Mouse (Mus musculus): ENCODE measurements around the gene Amotl1. TPM values are rescaled to one million over a fixed set of nuclear protein-coding genes. Genes with fewer than 3 reads are reported as not detected.
"Not testable (repeated sequence)": the region's sequence is repeated elsewhere in the genome, so short reads cannot be mapped to it uniquely, and the experiment has no call there.

The Amotl1 gene
- total RNA-seq, 4 experiments from 2014 or later, result 26.5 to 48.4 (median 40.6) TPM

DNA sequence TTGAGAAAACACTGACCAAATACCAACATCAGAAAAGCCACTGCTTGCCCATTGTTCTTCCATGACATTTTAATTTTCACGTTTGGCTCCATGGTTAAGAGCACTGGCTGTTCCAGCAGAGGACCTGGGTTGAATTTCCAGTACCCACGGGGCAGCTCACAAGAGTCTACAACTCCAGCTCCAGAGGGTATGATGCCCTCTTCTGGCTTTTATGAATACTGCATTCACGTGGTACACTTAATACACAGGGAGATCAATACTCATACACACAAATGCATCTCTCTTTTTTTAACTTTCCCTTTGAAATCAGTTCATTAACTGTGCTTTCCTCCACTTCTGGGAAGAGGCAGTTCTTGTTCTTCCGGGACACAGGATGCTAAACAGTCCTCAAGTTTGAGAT, 41.4 kb downstream of the Amotl1 start:
- DNase-seq, result no peak

- no peak for DNase-seq
Observed at GRCm38 (mm10) chr9:14599799-14600198, 45.1 kb downstream of the Amotl1 start.

- no peak for DNase-seq
Observed at GRCm38 (mm10) chr9:14598157-14598556, 46.7 kb downstream of the Amotl1 start.

DNA sequence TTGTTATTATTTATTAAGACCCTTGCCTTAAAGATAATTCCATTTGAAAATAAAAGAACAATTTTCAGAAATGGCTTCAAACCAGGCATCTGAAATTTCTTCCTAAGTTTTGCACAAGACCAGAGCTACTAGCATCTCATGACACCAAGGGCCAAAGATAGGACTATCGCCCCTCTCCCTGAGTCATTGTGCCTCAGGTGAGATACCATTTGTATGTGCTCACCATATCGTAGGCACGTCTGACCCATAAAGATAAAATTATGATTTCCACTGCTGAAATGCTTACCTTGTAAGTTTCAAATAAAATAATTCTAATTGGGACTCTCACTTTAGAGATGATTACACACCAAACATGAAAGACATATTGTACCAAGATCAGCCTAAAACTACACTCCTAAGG, 47.4 kb downstream of the Amotl1 start:
- DNase-seq, result no peak

DNA sequence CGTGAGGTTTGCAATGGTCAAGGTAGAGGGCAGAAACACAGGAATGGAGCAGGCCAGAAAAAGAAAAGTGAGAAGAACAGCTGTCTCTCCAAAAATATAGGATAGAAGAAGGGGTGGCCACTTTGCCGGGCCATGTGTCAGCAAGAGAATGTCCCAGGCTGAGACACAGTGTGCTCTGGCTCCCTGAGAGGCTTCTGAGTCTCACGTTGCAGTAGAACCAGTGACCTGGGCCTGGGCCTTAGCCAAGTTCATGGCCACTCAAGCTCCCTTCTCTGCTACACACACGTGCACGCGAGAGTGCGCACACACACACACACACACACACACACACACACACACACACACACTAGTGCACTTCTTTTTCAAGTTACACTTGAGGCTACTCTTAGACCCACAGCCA, 48.0 kb downstream of the Amotl1 start:
- no peak for DNase-seq

GRCm38 (mm10) chr9:14596427-14596826, 48.4 kb downstream of the Amotl1 start:
- no peak for DNase-seq

DNA sequence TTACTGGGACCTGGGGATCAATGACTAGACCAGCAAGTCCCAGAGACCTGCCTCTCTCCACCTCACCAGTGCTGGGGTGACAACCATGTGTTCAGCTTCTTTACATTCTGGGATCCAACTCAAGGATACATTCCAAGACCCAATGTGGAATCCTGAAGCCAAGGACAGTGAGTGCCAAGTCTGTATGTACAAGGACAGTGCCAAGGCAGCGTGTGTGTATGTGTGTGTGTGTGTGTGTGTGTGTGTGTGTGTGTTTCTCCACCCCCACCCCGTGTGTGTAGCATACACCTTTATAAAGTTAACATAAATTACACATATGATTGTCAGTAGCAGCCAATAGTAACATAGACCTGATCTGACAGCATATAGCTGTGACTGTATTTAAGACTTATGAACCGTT, 49.0 kb downstream of the Amotl1 start:
- no peak for DNase-seq

DNA sequence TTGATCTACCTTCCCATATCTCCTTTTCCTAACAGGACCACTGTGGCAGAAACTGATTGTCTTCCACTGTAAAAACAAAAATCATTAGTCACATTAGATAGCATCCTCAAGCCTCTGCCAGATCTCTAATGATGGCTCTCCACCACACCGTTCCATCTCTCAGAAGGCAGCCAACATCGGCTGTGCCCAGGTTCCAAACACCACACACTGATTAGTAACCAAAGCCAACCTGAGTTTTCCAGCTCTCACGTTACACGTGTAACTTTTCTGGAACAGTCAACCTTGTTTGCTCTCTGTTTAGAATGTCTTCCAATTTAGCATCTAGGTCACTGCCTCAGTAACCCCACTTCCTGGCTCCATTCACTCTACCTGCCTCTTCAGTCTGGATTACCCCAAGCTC, 51.0 kb downstream of the Amotl1 start:
- no peak for DNase-seq

- no peak for DNase-seq
Observed at GRCm38 (mm10) chr9:14590666-14591065, 54.2 kb downstream of the Amotl1 start.

GRCm38 (mm10) chr9:14588690-14589089, 56.2 kb downstream of the Amotl1 start:
- no peak for DNase-seq

- DNase-seq, result no peak
Observed at GRCm38 (mm10) chr9:14585702-14586101, 59.2 kb downstream of the Amotl1 start.

GRCm38 (mm10) chr9:14578960-14579359, 65.9 kb downstream of the Amotl1 start:
- DNase-seq, result no peak

DNA sequence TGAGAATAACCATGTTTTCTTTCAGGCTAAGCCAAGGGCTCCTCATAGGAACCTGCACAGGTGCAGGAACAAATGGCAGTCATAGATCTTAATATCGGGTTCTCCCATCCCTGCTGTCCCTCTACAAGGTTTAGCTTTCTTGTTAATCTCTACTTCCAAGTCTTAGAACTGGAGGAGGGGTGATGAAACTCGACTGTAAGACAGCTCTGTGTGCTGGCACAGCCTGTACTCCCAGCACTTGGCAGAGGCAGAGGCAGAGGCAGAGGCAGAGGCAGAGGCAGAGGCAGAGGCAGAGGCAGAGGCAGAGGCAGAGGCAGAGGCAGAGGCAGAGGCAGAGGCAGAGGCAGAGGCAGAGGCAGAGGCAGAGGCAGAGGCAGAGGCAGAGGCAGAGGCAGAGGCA, 68.5 kb downstream of the Amotl1 start:
- DNase-seq, result not testable (repeated sequence)

GRCm38 (mm10) chr9:14574760-14575399, 70.0 kb downstream of the Amotl1 start:
- no peak for DNase-seq

DNA sequence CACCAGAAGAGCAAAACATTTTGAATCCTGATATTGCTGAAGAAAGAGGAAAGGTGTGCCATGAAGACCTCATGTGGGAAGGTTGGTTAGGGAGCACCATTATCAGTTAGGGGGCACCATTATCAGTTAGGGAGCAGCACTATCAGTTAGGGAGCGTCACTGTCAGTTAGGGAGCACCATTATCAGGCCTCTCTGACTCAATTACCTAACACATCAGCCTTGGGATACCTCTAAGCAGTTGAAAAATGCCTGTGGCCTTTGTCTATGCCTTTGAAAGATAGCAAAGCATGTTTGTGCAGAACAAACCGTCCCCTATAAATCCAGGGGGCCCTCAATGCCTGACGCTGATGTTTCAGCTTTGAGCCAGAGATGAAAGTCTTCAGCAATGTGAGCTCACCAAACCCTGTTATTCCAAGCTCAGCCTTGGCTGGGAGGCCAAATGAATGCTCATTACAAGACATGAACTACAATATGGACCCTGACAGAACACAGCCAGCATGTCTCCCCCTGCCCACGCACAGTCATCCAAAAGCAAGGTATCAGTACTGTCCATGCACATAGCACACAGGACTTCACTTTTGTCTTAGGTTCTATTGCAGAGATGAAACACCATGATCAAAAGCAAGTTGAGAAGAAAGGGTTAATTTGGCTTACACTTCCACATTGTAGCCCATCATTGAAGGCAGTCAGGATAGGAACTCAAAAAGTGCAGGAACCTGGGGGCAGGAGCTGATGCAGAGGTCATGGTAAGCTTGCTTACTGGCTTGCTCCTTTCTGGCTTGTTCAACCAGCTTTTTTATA, 75.5 kb downstream of the Amotl1 start:
- no peak for DNase-seq

DNA sequence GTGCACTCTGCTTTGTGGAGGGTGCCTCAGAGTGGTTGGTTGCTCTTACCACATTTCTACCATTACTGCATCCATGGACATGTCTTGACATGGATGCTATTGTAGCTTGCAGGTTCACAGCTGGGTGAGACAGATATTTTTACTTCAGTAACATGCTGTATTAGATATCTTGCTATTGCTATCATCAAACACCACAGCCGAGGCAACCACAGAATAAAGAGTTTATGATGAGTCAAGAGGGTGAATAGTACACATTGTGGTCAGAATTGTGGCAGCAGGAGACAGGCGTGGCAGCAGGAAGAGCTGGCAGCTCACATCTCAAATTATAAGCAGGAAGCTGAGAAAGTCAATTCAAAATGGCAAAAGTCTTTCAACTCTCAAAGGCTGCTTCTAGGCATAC, 76.4 kb downstream of the Amotl1 start:
- no peak for DNase-seq

DNA sequence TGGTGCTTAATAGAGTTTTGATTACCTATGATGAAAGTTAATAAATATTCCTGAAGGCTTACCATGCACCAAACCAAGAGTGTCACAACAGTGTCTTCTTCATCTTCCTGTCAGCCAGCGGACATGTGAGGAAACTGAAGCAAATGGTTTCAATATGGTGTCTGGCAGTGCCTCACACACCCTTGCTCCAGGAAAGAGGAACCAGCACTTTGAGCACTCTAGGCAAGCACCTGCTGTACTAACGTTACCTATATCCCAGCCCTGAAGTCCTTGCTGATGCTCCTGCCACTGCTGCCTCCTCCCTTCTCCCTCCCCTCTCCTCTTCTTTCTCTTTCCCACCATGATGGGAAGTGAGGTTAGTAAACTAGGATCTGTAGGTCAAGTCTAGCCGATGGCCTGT, 80.4 kb downstream of the Amotl1 start:
- no peak for DNase-seq

DNA sequence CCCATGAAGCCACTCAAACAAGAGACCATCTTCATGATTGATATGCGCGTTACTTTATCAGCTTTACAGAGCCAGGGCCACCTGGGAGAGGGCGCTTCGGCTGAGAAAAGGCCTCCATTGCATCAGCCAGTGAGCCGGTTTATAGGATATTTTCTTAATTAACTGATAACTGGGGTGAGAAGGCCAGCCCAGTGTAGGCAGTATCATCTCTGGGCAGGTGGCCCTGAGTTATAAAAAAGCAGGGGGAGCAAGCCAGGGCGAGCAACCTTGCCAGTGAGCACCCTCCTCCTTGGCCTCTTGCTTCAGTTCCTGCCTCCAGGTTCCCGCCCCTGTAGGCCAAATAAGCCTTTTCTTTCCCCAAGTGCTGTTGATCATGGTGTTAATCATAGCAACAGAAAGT, 81.5 kb downstream of the Amotl1 start:
- no peak for DNase-seq

DNA sequence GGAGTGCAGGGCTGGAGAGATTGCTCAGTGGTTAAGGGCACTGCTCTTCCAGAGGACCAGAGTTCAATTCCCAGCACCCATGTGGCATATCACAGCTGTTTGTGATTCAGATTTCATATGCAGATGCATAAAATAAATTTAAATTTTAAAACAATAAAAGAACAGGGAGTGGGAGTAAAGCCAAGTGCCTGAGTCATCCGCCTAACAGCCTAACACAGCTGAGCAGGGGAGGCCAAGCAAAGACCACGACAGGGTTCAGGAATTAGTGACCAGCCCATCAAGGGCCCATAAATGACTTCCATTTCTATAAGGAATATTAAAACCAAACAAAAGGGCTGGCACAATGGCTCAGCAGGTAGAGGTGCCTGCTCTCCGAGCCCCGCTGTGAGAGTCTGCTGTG, 84.3 kb downstream of the Amotl1 start:
- no peak for DNase-seq

- no peak for DNase-seq
Observed at GRCm38 (mm10) chr9:14559996-14560395, 84.9 kb downstream of the Amotl1 start.

DNA sequence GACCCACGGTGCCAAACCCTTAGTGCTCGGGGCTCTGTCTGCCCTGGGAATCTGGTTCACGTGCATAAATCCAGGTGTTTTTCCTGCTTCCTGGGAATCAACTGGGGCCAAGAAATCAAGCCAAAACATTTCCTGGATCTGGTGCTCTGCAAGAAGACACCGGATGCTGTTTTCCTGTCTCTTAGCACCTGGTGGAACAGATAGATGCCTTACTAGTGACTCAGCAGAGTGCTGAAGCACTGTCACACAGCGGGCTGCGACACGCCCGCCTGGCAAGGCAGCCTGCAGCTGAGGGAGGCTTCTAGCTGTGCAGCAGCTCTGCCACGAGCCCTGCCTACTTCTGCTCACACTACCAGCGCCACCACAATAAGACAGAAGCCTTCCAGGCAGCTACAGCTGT, 85.4 kb downstream of the Amotl1 start:
- DNase-seq, result no peak

- DNase-seq, result no peak
Observed at GRCm38 (mm10) chr9:14558332-14558731, 86.5 kb downstream of the Amotl1 start.

- no peak for DNase-seq
Observed at GRCm38 (mm10) chr9:14548366-14548761, 96.5 kb downstream of the Amotl1 start.

Measured in adrenal gland, adult 8-10 months (tissue).